Mouse (Mus musculus) heart, embryonic 12.5 days (tissue): ENCODE results near the gene Fgf14. TPM values are rescaled to one million over a fixed set of nuclear protein-coding genes. Genes with fewer than 3 reads are reported as not detected.
A peak's percentile ranks its signal among the peaks of the same experiment; 100 is the strongest.

ENCODE experiments used
- ATAC-seq: fragments of 200-750 bp; cut with Nextera tagmentation; 2 replicates; pipeline ENCODE4 v1.8.0; 2017; ENCODE audit warnings: moderate TSS enrichment, moderate library complexity; ENCODE audit not compliant: insufficient number of reproducible peaks, low FRiP score
- H3K27ac ChIP-seq: fragments of 300-500 bp; sonication (generic); 2 replicates; pipeline ENCODE4 v1.5.1; 2016; ENCODE audit warnings: mild to moderate bottlenecking, moderate library complexity; ENCODE audit not compliant: poor library complexity, severe bottlenecking
- H3K27me3 ChIP-seq: fragments of 300-500 bp; sonication (generic); replicated peaks from 2 replicates; pipeline ENCODE4 v1.6.1; 2016; ENCODE audit warnings: mild to moderate bottlenecking, moderate library complexity
- H3K36me3 ChIP-seq: fragments of 300-500 bp; sonication (generic); 2 replicates; pipeline ENCODE4 v1.6.1; 2016; ENCODE audit warnings: mild to moderate bottlenecking, moderate library complexity
- H3K4me1 ChIP-seq: fragments of 300-500 bp; sonication (generic); replicated peaks from 2 replicates; pipeline ENCODE4 v1.6.1; 2016; ENCODE audit warnings: mild to moderate bottlenecking
- H3K4me2 ChIP-seq: fragments of 300-500 bp; sonication (generic); 2 replicates; pipeline ENCODE4 v1.6.1; 2016; ENCODE audit warnings: mild to moderate bottlenecking, moderate library complexity
- H3K4me3 ChIP-seq: fragments of 300-500 bp; sonication (generic); 2 replicates; pipeline ENCODE4 v1.5.1; 2016; ENCODE audit warnings: mild to moderate bottlenecking
- H3K9ac ChIP-seq: fragments of 300-500 bp; sonication (generic); 2 replicates; pipeline ENCODE4 v1.6.1; 2016; ENCODE audit warnings: mild to moderate bottlenecking, moderate library complexity
- H3K9me3 ChIP-seq: fragments of 300-500 bp; sonication (generic); replicated peaks from 2 replicates; pipeline ENCODE4 v1.6.1; 2016; ENCODE audit warnings: mild to moderate bottlenecking, moderate library complexity
- WGBS: fragments of 180-500 bp; shearing (Covaris S2); methylation state at CpG from one replicate; pipeline ENCODE4 v1.1.7; 2016; 5-methylcytosine and 5-hydroxymethylcytosine counted together
- polyA plus RNA-seq: library from polyadenylated mRNA; unstranded; fragments of >200 nt; fragmentation: Nextera tagmentation; extraction: Ambion mirVana; gene quantifications from 2 replicates; pipeline ENCODE4 v1.2.1, GENCODE M21; 2016

Gene Fgf14
- 1.6 TPM in 2 replicates for polyA plus RNA-seq

DNA sequence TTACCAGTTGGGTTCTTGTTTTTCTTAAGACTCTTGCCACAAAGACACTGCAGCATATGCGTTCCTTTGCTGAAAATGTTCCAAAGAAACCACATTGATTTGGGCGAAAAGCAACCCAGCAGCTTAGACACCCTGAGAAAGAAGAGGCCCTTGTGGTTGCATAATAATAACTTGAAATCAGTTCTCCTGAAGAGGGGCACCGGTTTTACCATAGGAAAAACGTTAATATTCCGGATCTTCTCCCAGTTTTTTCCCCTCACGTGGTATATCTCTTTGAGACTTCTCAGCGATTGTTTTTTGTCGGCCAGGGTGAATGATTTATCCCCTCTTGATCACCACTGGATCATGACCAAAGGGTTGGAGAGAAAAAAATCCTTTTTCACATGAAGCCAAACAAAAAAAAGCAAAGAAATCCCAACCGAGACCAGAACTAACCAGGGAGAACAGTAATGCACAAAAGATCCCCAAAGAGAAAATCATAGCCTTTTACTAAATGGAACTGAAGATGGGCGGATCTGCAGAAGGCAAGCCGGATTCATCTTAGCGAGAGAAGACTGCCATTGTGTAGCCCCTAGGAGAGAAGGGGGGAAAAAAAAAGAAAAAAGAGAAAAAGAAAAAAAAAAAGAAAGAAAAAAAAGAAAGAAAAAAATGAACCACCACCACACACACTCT, at the start of gene Fgf14:
Gene Fgf14, minus strand, starts transcription at position 622 of the 672 bp plus-strand sequence.
- H3K9me3 ChIP-seq, result no peaks in the 10 kb centered on the region
- 30% methylated on average over 12 of the region's 12 CpGs for WGBS
- H3K27me3 ChIP-seq, result peaks cover 12% of the 10 kb centered on the region; the same call in 1 of the 2 replicates
- no peaks in the 10 kb centered on the region for H3K36me3 ChIP-seq
- peak within 1 kb of the TSS; percentile 52 for H3K4me3 ChIP-seq
- H3K27ac ChIP-seq, result no peak within 1 kb of the TSS
- no peak for ATAC-seq
- H3K4me1 ChIP-seq, result peaks cover 9% of the 10 kb centered on the region
- H3K9ac ChIP-seq, result peak within 1 kb of the TSS; percentile 48
- H3K4me2 ChIP-seq, result peak within 1 kb of the TSS; percentile 86

DNA sequence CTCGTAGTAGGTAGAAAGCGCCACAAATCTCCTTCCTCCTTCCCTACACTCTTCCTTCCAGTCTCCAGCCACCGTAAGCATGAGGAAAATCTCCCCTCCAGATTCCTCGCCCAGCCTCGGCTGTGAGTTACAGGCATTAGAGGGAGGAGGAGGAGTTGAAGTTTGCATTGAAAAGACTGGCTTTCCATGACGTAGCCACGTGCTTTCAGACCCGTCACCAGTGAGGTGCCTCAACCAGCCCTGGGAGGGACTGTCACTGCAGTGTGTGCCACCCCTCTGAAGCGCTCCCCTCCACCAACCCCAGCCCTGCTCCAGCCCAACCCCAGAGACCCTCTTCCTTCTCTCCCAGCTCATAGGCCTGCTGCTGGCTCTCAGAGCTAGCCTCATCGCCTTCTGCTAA, 452 bp upstream of the Fgf14 start:
- H3K9ac ChIP-seq, result peak overlapping the region; percentile 48
- peaks cover 12% of the 10 kb centered on the region; the same call in 1 of the 2 replicates for H3K27me3 ChIP-seq
- WGBS, result 6% methylated on average over 10 of the region's 10 CpGs
- no peaks in the 10 kb centered on the region for H3K9me3 ChIP-seq
- H3K36me3 ChIP-seq, result no peaks in the 10 kb centered on the region
- H3K4me1 ChIP-seq, result peaks cover 9% of the 10 kb centered on the region
- H3K4me3 ChIP-seq, result peak overlapping the region; percentile 52
- H3K27ac ChIP-seq, result no peak overlapping the region
- H3K4me2 ChIP-seq, result peak overlapping the region; percentile 86
- ATAC-seq, result peak; percentile 67; the same call in 1 of the 2 replicates

DNA sequence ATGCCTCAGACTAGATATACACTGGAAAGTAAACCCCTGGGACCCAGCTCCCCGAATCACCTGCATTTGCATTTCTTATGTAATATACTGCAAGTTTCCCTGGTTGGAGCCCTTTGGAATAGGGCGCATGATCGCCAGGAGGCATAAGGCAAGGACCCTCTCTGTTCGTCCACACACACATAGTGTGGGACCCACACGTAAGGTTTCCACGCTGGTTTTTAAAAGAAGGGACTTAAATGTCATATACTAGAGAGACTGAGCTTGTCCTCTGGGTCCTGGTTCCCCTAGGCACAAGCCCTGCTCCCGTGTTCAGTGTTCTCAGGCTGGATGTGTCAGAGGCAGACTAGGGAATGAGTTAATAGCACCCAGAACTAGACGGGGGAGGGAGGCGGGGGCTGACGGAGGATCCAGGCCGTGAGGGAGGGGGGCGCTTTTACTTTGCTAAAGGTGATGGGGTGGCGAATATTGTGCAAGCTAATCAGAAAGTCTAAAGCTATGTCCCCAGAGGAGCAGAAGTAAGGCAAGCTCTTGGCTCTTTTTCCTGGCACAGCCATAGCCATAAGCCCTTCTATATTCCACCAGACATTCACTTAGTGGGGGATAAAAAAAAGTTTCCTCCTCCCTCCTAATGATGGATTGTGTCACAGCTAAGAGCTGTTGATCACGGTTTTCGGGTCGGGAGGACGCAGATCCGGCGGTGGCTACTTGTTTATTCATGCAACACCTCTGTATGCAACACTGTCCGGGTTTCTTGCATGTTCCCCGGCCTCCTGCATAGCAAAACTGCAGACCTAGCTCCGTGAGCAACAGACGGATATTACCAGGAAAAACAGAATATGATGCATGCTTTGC, 1.0 kb downstream of the Fgf14 start:
- Histone ChIP-seq H3K4me2 (peak overlapping the region; percentile 86), H3K9me3 (no peaks in the 10 kb centered on the region), H3K4me1 (peaks cover 9% of the 10 kb centered on the region), H3K36me3 (no peaks in the 10 kb centered on the region), H3K9ac (peak overlapping the region; percentile 60; the same call in 1 of the 2 replicates), H3K27me3 (peaks cover 12% of the 10 kb centered on the region; the same call in 1 of the 2 replicates), H3K4me3 (peak overlapping the region; percentile 52), H3K27ac (no peak overlapping the region)
- peak; percentile 18; the same call in 1 of the 2 replicates for ATAC-seq
- 24% methylated on average over 23 of the region's 23 CpGs for WGBS

DNA sequence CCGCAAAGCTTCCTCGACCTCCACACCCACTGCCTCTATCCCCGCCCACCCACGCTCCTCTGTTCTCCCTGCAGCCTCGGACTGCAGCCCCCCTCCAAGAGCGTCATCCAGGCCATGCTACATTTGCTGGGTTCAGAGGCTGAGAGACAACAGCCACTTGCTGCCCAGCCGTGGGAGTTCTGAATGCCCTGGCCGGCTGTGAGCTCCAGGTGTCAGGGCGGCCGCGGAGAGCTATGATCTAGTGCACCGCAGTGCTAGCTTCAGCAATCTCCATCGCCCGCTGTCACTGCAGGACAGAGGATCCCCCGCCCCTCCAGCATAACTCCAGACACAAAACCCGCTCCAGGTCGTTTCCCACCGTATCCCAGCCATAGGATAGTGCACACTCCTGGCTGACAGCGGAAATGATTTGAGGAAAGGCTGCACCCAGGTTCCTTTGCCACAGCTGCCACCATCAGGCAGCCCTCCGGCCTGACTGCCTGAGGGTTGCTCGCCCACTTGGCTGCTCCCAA, 1.7 kb downstream of the Fgf14 start:
- Histone ChIP-seq H3K36me3 (no peaks in the 10 kb centered on the region), H3K4me1 (peaks cover 9% of the 10 kb centered on the region), H3K27me3 (peaks cover 12% of the 10 kb centered on the region; the same call in 1 of the 2 replicates), H3K9ac (peak overlapping the region; percentile 60), H3K9me3 (no peaks in the 10 kb centered on the region), H3K4me2 (peak overlapping the region; percentile 86), H3K4me3 (peak overlapping the region; percentile 52), H3K27ac (no peak overlapping the region)
- peak; percentile 55; the same call in 1 of the 2 replicates for ATAC-seq
- 3% methylated on average over 21 of the region's 21 CpGs for WGBS

DNA sequence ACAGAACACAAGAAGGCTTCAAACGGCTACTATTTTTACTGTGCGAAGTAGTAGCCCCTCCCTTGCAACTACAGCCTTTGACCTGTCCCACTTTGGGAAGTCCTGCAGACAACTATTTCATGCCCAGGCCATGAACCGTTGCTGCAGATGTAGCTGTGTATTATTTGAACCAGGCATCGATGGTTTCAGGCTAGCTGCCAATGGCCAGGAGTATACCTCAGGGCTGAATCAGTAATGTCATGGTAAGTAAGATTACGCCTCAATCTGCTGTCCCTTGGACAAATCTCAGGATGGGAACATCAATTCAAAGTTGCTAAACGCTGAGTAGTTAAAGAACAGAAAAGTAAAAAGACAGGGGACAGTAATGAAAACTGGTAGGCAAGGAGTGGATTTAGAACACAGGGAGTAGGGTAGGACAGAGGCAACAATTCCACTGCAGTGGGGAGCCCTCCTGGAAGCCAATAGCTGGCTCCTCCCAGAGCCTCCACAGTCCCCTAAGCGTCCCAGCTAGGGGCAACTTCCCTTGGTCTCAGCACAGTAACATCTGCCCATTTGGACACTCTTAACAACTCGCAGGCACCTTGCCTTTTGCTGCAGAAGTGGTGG, 2.3 kb downstream of the Fgf14 start:
- peak; percentile 36; the same call in 1 of the 2 replicates for ATAC-seq
- H3K27me3 ChIP-seq, result peaks cover 12% of the 10 kb centered on the region; the same call in 1 of the 2 replicates
- H3K9ac ChIP-seq, result peak overlapping the region; percentile 60
- H3K4me3 ChIP-seq, result peak overlapping the region; percentile 52
- H3K9me3 ChIP-seq, result no peaks in the 10 kb centered on the region
- H3K4me2 ChIP-seq, result peak overlapping the region; percentile 86
- H3K36me3 ChIP-seq, result no peaks in the 10 kb centered on the region
- WGBS, result 35% methylated on average over 8 of the region's 8 CpGs
- H3K4me1 ChIP-seq, result peaks cover 12% of the 10 kb centered on the region
- no peak overlapping the region for H3K27ac ChIP-seq

DNA sequence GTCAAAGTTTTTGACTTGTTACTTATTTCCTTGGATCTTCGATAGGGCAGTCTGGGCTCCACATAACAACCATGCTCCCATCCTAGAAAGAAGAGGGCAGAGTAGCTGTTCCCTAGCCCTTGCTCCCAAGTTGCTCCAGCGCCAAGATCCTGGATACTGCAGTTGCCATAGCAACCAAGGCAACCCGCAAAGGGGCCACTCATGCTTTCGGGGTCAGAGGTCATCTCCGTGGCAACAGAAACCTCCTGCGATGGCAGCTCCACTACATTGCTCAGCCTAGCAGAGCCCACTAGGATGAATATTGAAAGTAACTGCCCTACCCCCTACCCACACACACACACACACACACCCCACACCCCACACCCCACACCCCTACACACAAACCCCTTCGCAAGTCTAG, 7.2 kb downstream of the Fgf14 start:
- 0 out of 2 replicates have a peak, but pooled peaks have one; percentile 29 for ATAC-seq
- H3K4me3 ChIP-seq, result no peak overlapping the region
- H3K9ac ChIP-seq, result no peak overlapping the region
- peaks cover 5% of the 10 kb centered on the region; the same call in 1 of the 2 replicates for H3K27me3 ChIP-seq
- H3K9me3 ChIP-seq, result no peaks in the 10 kb centered on the region
- peaks cover 7% of the 10 kb centered on the region for H3K4me1 ChIP-seq
- 22% methylated on average over 7 of the region's 7 CpGs for whole genome bisulfite sequencing
- no peak overlapping the region for H3K27ac ChIP-seq
- no peak overlapping the region for H3K4me2 ChIP-seq
- no peaks in the 10 kb centered on the region for H3K36me3 ChIP-seq

DNA sequence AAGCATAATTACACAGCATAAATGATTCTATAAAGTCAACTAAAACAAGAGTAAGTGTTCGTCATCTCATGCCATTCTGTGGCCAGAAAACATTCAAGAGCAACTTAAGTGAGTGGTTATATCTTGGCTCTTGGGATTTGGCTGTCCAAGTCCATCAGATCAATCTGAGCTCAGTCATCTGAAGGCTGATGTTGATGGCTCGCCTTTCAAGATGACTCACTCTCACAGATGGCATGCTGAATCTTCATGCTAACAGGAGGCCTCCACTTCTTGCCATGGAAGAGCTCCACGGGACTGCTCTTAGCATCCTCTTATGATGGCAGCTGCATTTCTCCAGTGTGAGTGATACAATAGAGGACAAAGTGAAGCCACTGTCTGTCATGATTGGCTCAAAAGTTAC, 34.1 kb downstream of the Fgf14 start:
- no peak overlapping the region for H3K4me2 ChIP-seq

DNA sequence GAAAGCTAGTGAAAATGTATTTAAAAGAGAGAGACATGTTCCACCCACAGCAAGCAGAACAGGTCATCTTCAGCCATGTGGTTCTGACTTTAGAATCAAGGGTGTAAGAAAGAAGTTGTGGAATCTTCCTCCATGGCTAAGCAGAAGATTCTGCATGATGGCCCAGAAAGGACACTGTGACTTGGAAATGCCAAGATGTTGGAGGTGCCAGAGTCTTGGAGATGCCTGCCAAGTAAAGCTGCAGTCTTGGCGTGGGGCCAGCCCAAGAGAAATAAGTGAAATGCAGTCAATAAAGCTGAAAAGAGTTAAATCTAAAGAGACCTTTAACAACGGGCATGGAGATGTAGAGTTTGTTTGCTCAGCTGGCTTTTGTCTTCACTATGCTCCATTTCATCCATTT, 42.0 kb downstream of the Fgf14 start:
- WGBS, result 64% methylated on average over 2 of the region's 2 CpGs
- H3K4me1 ChIP-seq, result no peaks in the 10 kb centered on the region
- H3K4me3 ChIP-seq, result no peak overlapping the region
- H3K27ac ChIP-seq, result no peak overlapping the region
- H3K27me3 ChIP-seq, result no peaks in the 10 kb centered on the region
- H3K9ac ChIP-seq, result no peak overlapping the region
- no peaks in the 10 kb centered on the region for H3K36me3 ChIP-seq
- no peaks in the 10 kb centered on the region for H3K9me3 ChIP-seq
- H3K4me2 ChIP-seq, result no peak overlapping the region
- no peak for ATAC-seq

More for the DNA sequence above, 34.1 kb downstream of the Fgf14 start:
- ATAC-seq, result no peak
- no peaks in the 10 kb centered on the region for H3K27me3 ChIP-seq
- 69% methylated on average over 3 of the region's 3 CpGs for WGBS
- no peak overlapping the region for H3K4me3 ChIP-seq
- H3K9me3 ChIP-seq, result peaks cover 3% of the 10 kb centered on the region; the same call in 1 of the 2 replicates
- H3K27ac ChIP-seq, result no peak overlapping the region
- no peak overlapping the region for H3K9ac ChIP-seq
- H3K4me1 ChIP-seq, result no peaks in the 10 kb centered on the region
- no peaks in the 10 kb centered on the region for H3K36me3 ChIP-seq

DNA sequence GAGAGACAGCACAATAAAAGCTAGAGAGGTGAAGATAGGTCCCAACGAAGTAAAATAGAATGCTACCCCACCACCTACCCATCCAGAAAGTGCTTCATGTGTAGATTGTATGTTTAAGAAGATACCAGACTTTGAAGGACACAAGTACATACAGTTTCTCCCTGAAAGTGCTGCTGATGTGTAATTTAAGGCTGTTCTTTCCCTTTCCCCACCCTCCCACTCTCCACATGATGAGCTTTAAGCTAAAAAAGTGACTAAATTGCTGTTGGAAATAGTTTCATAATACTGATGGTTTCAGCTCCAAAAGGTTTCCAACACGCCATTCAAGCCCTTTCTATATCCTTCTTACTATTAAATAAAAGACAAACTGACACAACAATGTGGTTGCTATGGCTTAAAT, 63.5 kb downstream of the Fgf14 start:
- no peak overlapping the region for H3K27ac ChIP-seq
- H3K4me2 ChIP-seq, result no peak overlapping the region
- 49% methylated on average over 2 of the region's 2 CpGs for WGBS
- no peak overlapping the region for H3K4me3 ChIP-seq
- H3K36me3 ChIP-seq, result no peaks in the 10 kb centered on the region
- ATAC-seq, result no peak
- H3K9me3 ChIP-seq, result no peaks in the 10 kb centered on the region
- H3K4me1 ChIP-seq, result no peaks in the 10 kb centered on the region
- H3K27me3 ChIP-seq, result no peaks in the 10 kb centered on the region
- H3K9ac ChIP-seq, result no peak overlapping the region

DNA sequence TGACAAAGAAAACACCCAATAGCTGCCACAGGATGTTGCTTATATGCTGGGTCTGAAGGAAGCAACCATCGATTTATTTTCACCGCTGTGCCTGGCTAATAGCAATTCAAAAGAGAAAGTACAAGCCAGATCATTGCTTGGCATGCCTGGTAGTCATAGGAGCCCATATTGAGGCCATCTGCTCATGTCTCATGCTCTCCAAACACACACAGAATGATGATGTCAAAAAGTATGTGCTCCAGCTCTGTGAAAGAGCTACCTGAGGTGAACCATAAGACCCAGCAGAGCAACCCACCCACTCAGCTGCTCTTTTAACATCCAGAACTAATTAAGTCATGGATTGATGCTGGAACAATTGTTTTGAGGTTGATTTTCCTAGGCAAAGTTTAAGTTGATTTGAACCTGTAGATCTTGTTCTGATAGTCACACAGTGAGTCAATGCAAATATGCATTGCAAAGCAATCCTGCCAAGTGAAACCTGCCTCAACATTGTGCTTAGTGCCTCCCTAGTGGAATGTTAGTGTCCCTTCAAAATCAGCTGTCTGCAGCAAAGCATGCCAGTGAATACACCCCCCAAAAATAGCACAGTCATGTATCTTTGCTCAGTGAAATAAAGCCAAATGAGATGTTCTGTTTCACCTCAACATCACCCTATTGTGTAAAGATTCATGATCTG, 70.8 kb downstream of the Fgf14 start:
- no peak overlapping the region for H3K27ac ChIP-seq
- no peaks in the 10 kb centered on the region for H3K27me3 ChIP-seq

More for the DNA sequence above, 70.8 kb downstream of the Fgf14 start:
- no peak for ATAC-seq
- Histone ChIP-seq H3K9ac (no peak overlapping the region), H3K4me1 (no peaks in the 10 kb centered on the region), H3K4me2 (no peak overlapping the region), H3K36me3 (no peaks in the 10 kb centered on the region), H3K4me3 (no peak overlapping the region), H3K9me3 (no peaks in the 10 kb centered on the region)
- 88% methylated on average over 2 of the region's 2 CpGs for WGBS
